In the genomic region with DNA sequence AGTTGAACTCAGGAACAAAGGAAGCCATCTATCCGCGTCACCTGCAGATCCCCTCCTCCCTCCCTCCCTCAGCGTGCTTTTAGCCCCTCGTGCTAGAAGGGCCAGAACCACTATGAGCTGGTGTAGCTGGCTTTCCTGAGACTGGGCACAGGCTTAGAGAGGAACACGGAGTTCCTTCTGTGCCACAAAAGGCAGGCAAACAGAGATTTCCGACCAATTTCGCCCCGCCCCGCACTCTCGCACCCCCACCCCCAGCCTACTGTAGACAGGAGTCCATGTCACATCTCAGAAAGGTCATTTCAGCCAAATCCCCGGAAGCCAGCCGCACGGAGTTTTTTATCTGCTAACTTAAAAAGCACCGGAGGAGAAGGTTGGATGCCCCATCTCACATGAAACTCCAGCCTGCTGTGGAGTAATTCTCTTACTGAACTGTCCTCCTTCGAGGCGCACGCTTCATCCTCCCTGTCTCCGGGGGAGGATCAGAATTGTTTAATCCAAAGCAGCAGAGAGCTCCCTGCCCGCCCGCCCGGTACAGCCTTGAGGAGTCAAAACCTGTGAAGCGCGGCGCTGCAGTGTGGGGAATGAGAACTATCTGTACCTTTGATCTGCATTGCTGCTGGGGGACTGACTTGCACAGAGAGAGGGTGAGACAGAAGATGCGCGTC, we compare ENCODE assay signal across 8 mouse cellular contexts. TPM values are rescaled to one million over a fixed set of nuclear protein-coding genes. Genes with fewer than 3 reads are reported as not detected.
DNase-seq lines count a peak whose midpoint lies in the region; ATAC-seq lines count a peak whose summit lies in the region.

No protein-coding gene starts in this region.

- H3K36me3 ChIP-seq in liver, embryonic 11.5 days (ENCODE audit: control insufficient read depth, insufficient read depth, low read length) = no peaks in the 10 kb centered on the region
- no peaks in the 10 kb centered on the region for H3K36me3 ChIP-seq in embryonic facial prominence, embryonic 12.5 days
- no peaks in the 10 kb centered on the region for H3K36me3 ChIP-seq in kidney, embryonic 16.5 days (ENCODE audit: insufficient read depth, low read length)

- peaks cover 43% of the 10 kb centered on the region for H3K27me3 ChIP-seq in liver, embryonic 11.5 days (replicated peaks; ENCODE audit: control insufficient read depth, insufficient read depth, low read length)
- H3K27me3 ChIP-seq in embryonic facial prominence, embryonic 12.5 days = peaks cover 60% of the 10 kb centered on the region
- peaks cover 36% of the 10 kb centered on the region for H3K27me3 ChIP-seq in kidney, embryonic 16.5 days (ENCODE audit: insufficient read depth, low read length)

- H3K27ac ChIP-seq in liver, embryonic 11.5 days (ENCODE audit: low read depth, low read length) = no peak overlapping the region
- H3K27ac ChIP-seq in embryonic facial prominence, embryonic 12.5 days = no peak overlapping the region
- H3K27ac ChIP-seq in kidney, embryonic 16.5 days (ENCODE audit: low read length) = no peak overlapping the region

- H3K4me1 ChIP-seq in liver, embryonic 11.5 days (replicated peaks; ENCODE audit: control insufficient read depth, insufficient read depth, low read length) = 0 out of 2 replicates have a peak, but pooled peaks cover 3% of the 10 kb centered on the region
- H3K4me1 ChIP-seq in embryonic facial prominence, embryonic 12.5 days = peaks cover 18% of the 10 kb centered on the region
- peaks cover 15% of the 10 kb centered on the region for H3K4me1 ChIP-seq in kidney, embryonic 16.5 days (ENCODE audit: insufficient read depth, low read length)

- WGBS in liver, embryonic 11.5 days = 2% methylated on average over 26 of the region's 26 CpGs
- WGBS in embryonic facial prominence, embryonic 12.5 days = 2% methylated on average over 26 of the region's 26 CpGs
- WGBS in kidney, embryonic 16.5 days = 2% methylated on average over 26 of the region's 26 CpGs

- ATAC-seq in liver, embryonic 11.5 days (replicated peaks; ENCODE audit: low FRiP score) = no peak
- ATAC-seq in embryonic facial prominence, embryonic 12.5 days (ENCODE audit: insufficient number of reproducible peaks, insufficient read depth, low FRiP score, low TSS enrichment) = no peak
- peak; percentile 79 for ATAC-seq in kidney, embryonic 16.5 days (ENCODE audit: low FRiP score, low TSS enrichment)
- no peak for ATAC-seq in cerebellum, adult (ENCODE audit: insufficient number of reproducible peaks, low FRiP score, low TSS enrichment)

- no peak for DNase-seq in liver, embryonic 11.5 days (ENCODE audit: low spot score)
- DNase-seq in liver = no peak
- DNase-seq in neural tube, embryonic 10.5 days (ENCODE audit: extremely low spot score, low spot score) = peak; percentile 42
- no peak for DNase-seq in B cell, adult 2 months
- DNase-seq in spleen, adult 18-20 months = no peak

- no peaks in the 10 kb centered on the region for H3K9me3 ChIP-seq in liver, embryonic 11.5 days (ENCODE audit: control insufficient read depth, low read length)
- no peaks in the 10 kb centered on the region for H3K9me3 ChIP-seq in embryonic facial prominence, embryonic 12.5 days
- no peaks in the 10 kb centered on the region for H3K9me3 ChIP-seq in kidney, embryonic 16.5 days (ENCODE audit: low read length)

- peak overlapping the region; percentile 53 for H3K4me2 ChIP-seq in liver, embryonic 11.5 days
- peak overlapping the region; percentile 50 for H3K4me2 ChIP-seq in embryonic facial prominence, embryonic 12.5 days (replicated peaks)
- peak overlapping the region; percentile 59 for H3K4me2 ChIP-seq in kidney, embryonic 16.5 days (replicated peaks; ENCODE audit: low read depth, low read length)

- 0 out of 2 replicates have a peak overlapping the region, but pooled peaks have one; percentile 12 for H3K4me3 ChIP-seq in liver, embryonic 11.5 days (ENCODE audit: low read depth, low read length)
- H3K4me3 ChIP-seq in embryonic facial prominence, embryonic 12.5 days = peak overlapping the region; percentile 27
- peak overlapping the region; percentile 27 for H3K4me3 ChIP-seq in kidney, embryonic 16.5 days (ENCODE audit: low read length)

- H3K9ac ChIP-seq in liver, embryonic 11.5 days (ENCODE audit: low read depth, low read length) = no peak overlapping the region
- H3K9ac ChIP-seq in embryonic facial prominence, embryonic 12.5 days = peak overlapping the region; percentile 37
- peak overlapping the region; percentile 28; the same call in 1 of the 2 replicates for H3K9ac ChIP-seq in kidney, embryonic 16.5 days (replicated peaks; ENCODE audit: low read length)

RNA-seq across cellular contexts. Expression of gene Nsun2, which starts 45.8 kb away (rescaled TPM):
- polyA plus RNA-seq in liver, embryonic 11.5 days (2014; fragmentation: Nextera tagmentation; extraction: Ambion mirVana) = 278 and 320 TPM in 2 replicates
- polyA plus RNA-seq in embryonic facial prominence, embryonic 12.5 days (2016; fragmentation: Nextera tagmentation; extraction: Ambion mirVana) = 124 TPM in 2 replicates
- 124 and 131 TPM in 2 replicates for polyA plus RNA-seq in kidney, embryonic 16.5 days (2015; fragmentation: Nextera tagmentation; extraction: Ambion mirVana)

RNA-seq across cellular contexts. Expression of gene Tent4a, which starts 46.7 kb away (rescaled TPM):
- 5.3 and 6.2 TPM in 2 replicates for polyA plus RNA-seq in liver, embryonic 11.5 days (2014; fragmentation: Nextera tagmentation; extraction: Ambion mirVana)
- 6.2 and 6.6 TPM in 2 replicates for polyA plus RNA-seq in embryonic facial prominence, embryonic 12.5 days (2016; fragmentation: Nextera tagmentation; extraction: Ambion mirVana)
- polyA plus RNA-seq in kidney, embryonic 16.5 days (2015; fragmentation: Nextera tagmentation; extraction: Ambion mirVana) = 5.0 and 5.1 TPM in 2 replicates
